Mouse (Mus musculus) Patski (cell line): ENCODE data around the gene Upp2. TPM values are rescaled to one million over a fixed set of nuclear protein-coding genes. Genes with fewer than 3 reads are reported as not detected.

Experiments used
- ATAC-seq: fragments of 100-300 bp; one replicate; pipeline ENCODE4 v1.8.0; 2021
- CTCF ChIA-PET: fragments of 350-600 bp; sonication (Branson Sonifier 250); formaldehyde crosslinking; loops from one replicate; lab custom pipeline; 2022; ENCODE audit warnings: inconsistent platforms; lab: Charles Lee
- POLR2A ChIA-PET: fragments of 350-600 bp; sonication (Branson Sonifier 250); formaldehyde crosslinking; loops from one replicate; lab custom pipeline; 2022; ENCODE audit warnings: antibody characterized with exemption, inconsistent platforms; lab: Charles Lee
- DNase-seq: peaks from one replicate; pipeline ENCODE4 v3.0.0-alpha.2; 2011; ENCODE audit warnings: low read depth, low spot score
- H3K27me3 ChIP-seq: fragments of 371-371 bp; one replicate; pipeline ENCODE4 v1.5.1; 2021
- CTCF ChIP-seq: fragments of 100-300 bp; IDR thresholded peaks from one replicate; pipeline ENCODE4 v1.5.1; 2021
- in situ Hi-C: fragments of 300-500 bp; cut with MboI; formaldehyde crosslinking; loops from 3 replicates; pipeline ENCODE4 v1.11.1; 2018; ENCODE audit warnings: low pct_unique_long_range_greater_than_20kb, mixed read lengths
- polyA plus RNA-seq: library from polyadenylated mRNA; unstranded; gene quantifications from one replicate; pipeline ENCODE4 v1.2.3, GENCODE M21; 2021

Upp2 gene
- polyA plus RNA-seq, 1 experiment from 2014 or later = 3.6 TPM

DNA sequence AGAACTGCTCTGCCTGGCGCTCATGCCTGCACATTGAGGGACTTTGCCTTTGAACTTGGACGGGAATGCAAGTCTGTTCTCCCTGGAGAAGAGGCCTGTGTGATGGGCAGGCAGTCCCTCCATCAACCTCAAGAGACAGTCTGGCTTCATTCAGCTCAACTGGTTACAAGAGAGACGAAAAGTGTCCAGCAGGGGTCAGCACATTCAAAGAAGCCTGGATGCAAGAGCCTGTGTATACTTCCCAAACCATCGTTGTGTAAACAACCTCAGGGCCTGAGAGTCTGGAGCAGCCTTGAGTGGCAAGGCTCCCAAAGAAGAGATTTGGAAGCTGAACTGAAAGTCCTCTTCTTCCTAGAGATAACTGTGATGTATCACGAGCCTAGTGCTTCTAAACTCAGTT, 132.8 kb downstream of the Upp2 start:
- ATAC-seq (peak; percentile 98), DNase-seq (no peak)
- no peaks in the 10 kb centered on the region for H3K27me3 ChIP-seq
- in situ Hi-C loops = loop anchor here (10.0 kb wide), 1 partner anchor 735 kb away; no protein-coding TSS in a partner anchor
- ChIA-PET POLR2A (no interaction called here), CTCF (interaction anchor here (0.9 to 2.4 kb wide), 11 partner anchors 10 to 738 kb away, joined by 3 to 14 read pairs (median 4); no protein-coding TSS in a partner anchor)
- peak; percentile 93 for TF ChIP-seq CTCF

DNA sequence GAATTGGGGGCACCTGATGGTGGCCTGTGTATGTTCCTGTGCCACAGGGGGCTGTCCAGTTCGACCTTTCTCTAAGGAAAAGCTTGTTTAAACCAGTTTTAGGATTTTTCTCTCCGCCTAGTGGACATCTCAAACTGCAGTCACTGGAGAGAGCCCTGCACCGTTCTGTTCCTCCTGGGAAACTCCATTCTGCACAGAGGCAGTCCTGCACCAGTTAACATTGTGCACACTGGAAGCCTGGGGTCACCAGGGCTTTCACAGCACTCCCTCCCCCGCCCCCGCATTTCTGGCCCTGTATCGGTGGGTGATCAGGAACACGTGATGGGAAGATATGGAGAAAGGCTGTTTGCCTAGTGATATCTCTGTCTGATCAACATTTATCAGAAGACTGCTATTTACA, 133.3 kb downstream of the Upp2 start:
- CTCF ChIA-PET = interaction anchor here (1.0 to 2.4 kb wide), 10 partner anchors 10 to 738 kb away, joined by 3 to 14 read pairs (median 4); no protein-coding TSS in a partner anchor
- POLR2A ChIA-PET = no interaction called here
- DNase-seq = no peak
- in situ Hi-C loops = loop anchor here (10.0 kb wide), 1 partner anchor 734 kb away; no protein-coding TSS in a partner anchor
- TF ChIP-seq CTCF = no peak
- no peak for ATAC-seq
- no peaks in the 10 kb centered on the region for H3K27me3 ChIP-seq

DNA sequence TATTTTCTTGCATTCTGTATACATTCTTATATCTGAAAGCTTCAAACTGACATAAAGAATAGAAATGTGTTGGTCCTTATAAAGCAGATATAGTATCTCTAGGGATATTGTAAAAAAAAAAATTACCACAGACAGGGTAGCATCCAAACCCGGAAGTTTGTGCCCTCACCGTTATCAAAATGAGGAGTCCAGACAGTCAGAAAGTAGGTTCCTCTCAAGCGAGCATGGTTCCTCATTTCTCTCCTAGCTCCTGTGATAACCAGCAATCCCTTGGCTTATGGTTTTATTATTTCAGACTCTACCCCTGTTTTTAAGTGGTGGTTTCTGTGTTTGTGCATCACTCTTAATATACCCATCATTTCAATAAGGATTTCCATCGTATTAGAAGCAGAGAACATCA, 134.5 kb downstream of the Upp2 start:
- no peak for ATAC-seq
- ChIA-PET CTCF (no interaction called here), POLR2A (no interaction called here)
- in situ Hi-C loops = loop anchor here (10.0 kb wide), 1 partner anchor 733 kb away; no protein-coding TSS in a partner anchor
- H3K27me3 ChIP-seq = no peaks in the 10 kb centered on the region
- no peak for TF ChIP-seq CTCF
- no peak for DNase-seq

DNA sequence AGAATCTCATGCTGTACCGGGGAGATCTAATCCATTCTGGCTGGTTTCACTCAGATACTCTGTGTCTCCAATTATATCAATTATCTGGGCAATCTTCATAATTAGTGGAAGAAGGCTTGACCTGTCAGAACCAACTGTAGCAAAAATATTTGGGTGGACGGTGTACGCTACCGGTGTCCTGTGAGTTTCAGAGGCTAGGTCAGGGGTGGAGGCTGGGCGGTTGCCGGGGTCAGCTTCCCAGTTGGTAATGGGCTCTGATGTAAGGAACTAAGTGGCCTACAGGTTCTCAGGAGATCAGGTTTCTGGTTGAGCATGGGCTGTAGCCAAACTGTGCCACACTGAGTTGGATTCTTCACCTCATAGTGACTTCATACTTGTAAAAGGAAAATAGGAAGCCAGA, 136.1 kb downstream of the Upp2 start:
- DNase-seq = no peak
- CTCF ChIA-PET = no interaction called here
- in situ Hi-C loops = loop anchor here (10.0 kb wide), 1 partner anchor 732 kb away; no protein-coding TSS in a partner anchor
- TF ChIP-seq CTCF = no peak
- POLR2A ChIA-PET = no interaction called here
- H3K27me3 ChIP-seq = no peaks in the 10 kb centered on the region
- ATAC-seq = no peak

DNA sequence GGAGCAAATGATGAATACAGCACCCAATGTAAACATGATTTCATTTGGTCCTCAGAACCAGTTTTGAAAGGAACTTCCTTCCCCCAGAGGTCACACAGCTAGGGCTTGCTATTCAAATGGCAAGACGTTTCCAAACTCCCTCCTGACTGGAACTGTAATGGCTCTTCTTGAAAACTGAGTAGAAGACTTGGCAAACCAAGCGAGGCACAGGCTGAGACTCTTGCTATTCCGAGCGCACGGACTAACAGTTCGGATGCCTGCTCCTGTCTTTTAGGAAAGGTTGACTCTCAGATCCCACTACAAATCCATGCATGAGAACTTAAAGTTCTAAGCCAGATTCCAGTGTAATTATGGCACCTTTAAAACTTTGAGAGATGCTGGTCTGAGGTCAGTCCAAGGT, 136.5 kb downstream of the Upp2 start:
- ChIA-PET CTCF (no interaction called here), POLR2A (no interaction called here)
- DNase-seq (no peak), ATAC-seq (no peak)
- in situ Hi-C loops = loop anchor here (10.0 kb wide), 1 partner anchor 731 kb away; no protein-coding TSS in a partner anchor
- H3K27me3 ChIP-seq = no peaks in the 10 kb centered on the region
- TF ChIP-seq CTCF = no peak

DNA sequence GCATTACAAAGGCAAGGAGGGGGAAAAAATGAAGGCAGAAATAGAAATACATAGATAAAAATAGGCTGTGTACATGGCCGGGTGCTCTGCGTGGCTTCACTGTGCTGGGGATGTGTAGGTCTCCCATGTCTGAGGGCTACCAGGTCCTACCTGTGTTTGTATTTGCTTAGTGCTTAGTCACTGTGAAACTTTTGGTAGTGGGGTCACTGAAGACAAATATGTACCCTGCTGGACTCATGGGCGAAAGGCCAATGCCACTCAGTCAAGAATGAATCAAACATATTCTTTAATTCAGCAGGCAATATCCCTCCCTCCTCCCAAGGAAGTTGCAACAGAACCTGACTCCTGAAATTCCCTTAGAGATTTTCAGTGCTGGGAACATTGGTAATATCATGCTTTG, 137.5 kb downstream of the Upp2 start:
- ATAC-seq (no peak), DNase-seq (no peak)
- ChIA-PET POLR2A (interaction anchor here (0.8 kb wide), 1 partner anchor 25 kb away, joined by 4 read pairs; no protein-coding TSS in a partner anchor), CTCF (no interaction called here)
- no peak for TF ChIP-seq CTCF
- no peaks in the 10 kb centered on the region for H3K27me3 ChIP-seq
- in situ Hi-C loops = loop anchor here (10.0 kb wide), 1 partner anchor 730 kb away; no protein-coding TSS in a partner anchor

DNA sequence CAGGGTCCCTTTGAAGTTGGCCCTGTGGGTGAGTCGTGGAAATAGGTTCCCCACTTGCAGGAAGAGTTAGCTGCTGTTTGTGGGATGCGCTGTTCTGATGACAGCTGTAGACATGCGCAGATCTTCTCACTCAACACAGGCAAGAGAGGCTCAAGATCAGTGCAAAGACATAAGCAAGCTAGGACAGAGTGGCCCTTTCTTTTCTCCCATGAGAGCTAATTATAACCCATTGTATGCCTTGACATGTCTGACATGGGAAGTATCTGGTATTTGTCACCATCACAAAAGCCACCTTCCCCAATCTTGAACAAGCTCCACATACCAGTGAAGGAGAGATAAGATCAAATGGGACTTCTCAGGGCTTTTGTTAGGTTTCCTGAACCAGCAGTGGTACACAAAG, 140.6 kb downstream of the Upp2 start:
- ChIA-PET CTCF (interaction anchor here (1.0 to 1.4 kb wide), 2 partner anchors 26 to 730 kb away, joined by 3 read pairs; no protein-coding TSS in a partner anchor), POLR2A (no interaction called here)
- no peak for TF ChIP-seq CTCF
- DNase-seq (no peak), ATAC-seq (no peak)
- H3K27me3 ChIP-seq = no peaks in the 10 kb centered on the region
- in situ Hi-C loops = loop anchor here (10.0 kb wide), 1 partner anchor 727 kb away; no protein-coding TSS in a partner anchor

DNA sequence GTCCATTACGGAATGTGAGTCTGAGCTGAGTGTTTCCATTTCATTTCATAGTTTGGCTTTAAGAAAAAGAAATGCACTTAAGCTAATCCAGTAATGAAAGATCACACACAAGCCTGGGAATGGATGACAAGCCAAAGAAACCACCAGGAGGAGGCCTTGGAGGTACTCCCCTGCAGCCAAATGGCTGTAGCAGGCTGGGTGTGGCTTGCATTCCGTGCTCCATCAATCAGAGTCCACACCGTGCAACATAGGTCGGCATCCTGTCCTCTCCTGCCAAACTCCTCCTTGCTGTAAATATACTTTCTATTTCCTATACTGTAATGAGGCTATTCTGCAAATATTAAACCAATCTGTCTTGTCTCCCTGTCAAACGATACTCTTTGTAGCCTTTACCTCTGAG, 143.1 kb downstream of the Upp2 start:
- in situ Hi-C loops = no loop called here
- ATAC-seq = no peak
- DNase-seq = no peak
- ChIA-PET POLR2A (no interaction called here), CTCF (interaction anchor here (0.8 kb wide), 1 partner anchor 10 kb away, joined by 5 read pairs; no protein-coding TSS in a partner anchor)
- no peak for TF ChIP-seq CTCF
- no peaks in the 10 kb centered on the region for H3K27me3 ChIP-seq

DNA sequence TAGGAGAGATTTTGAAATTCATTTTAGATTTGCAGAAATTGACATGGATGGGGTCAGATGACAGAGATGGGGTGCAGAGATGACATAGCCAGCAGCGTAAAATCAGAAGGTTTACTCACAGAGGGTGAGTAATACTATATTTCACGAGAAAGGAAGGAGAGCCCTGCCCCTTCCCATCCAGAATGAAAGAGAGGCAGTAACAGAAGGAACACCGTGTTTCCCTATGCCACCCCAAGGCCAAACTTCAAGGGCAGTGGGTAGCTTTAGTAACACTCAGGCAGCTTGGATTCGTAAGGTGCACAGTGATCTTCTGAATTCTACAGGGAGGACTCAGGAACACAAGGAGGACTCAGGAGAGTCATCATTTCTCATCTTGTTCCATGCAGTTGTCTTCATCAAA, 144.0 kb downstream of the Upp2 start:
- POLR2A ChIA-PET = no interaction called here
- ATAC-seq = no peak
- CTCF ChIA-PET = no interaction called here
- TF ChIP-seq CTCF = no peak
- DNase-seq = no peak
- H3K27me3 ChIP-seq = no peaks in the 10 kb centered on the region
- in situ Hi-C loops = no loop called here

DNA sequence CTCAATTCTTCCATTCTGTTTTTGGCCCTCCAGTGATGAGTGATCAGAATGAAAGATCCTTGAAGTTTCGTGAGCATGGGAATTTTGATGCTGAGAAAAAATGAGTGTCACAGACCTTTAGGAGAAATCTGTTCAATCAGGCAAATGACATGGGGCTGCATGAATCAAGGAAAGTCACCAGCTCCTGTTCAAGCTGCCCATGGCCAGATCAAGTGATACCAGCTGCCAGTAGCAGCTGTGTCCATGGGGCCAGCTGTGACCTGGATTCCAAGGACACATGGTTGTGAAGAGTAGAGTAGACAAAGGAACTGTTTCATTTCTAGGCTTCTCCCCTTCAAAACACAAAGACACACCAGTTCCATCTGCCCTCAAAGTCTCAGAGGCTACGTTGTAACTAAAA, 144.4 kb downstream of the Upp2 start:
- ChIA-PET POLR2A (no interaction called here), CTCF (no interaction called here)
- in situ Hi-C loops = no loop called here
- no peaks in the 10 kb centered on the region for H3K27me3 ChIP-seq
- no peak for TF ChIP-seq CTCF
- no peak for DNase-seq
- ATAC-seq = no peak

DNA sequence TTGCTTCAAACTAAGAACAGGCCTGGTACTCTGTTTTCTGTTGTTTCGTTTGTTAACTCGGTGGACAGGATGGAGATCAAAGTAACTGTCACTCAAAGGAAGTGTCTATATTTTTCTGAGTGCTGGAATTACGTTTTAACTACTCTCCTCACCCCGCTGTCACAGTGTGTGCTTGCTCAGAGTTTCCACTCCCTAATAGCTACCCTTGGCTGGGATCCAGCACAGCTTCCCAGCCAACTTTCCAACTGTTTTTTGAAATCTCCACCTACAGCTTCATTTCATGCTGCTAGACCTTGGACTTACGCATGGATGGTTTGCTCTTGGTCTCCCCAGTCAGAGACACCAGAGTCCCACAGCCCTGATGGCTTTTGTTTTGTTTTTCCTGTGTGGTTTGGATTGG, 144.8 kb downstream of the Upp2 start:
- DNase-seq = no peak
- ChIA-PET POLR2A (no interaction called here), CTCF (interaction anchor here (1.6 kb wide), 1 partner anchor 12 kb away, joined by 4 read pairs; no protein-coding TSS in a partner anchor)
- in situ Hi-C loops = no loop called here
- H3K27me3 ChIP-seq = no peaks in the 10 kb centered on the region
- TF ChIP-seq CTCF = no peak
- ATAC-seq = no peak
